In genomic region chr4:153884044-153884443, GRCm38 (mm10) we compare ENCODE assay signal across 30 mouse cellular contexts.
A peak's percentile ranks its signal among the peaks of the same experiment; 100 is the strongest.
DNase-seq lines count a peak whose midpoint lies in the region; ATAC-seq and TF ChIP-seq lines count a peak whose summit lies in the region.
"Had no signal": no experiment of that assay in that cellular context is flagged by ENCODE, and none has a peak within 500 bp of the region (broad histone marks: within the 10 kb centered on the region; RNA-seq: fewer than 3 reads in every experiment).

No protein-coding gene starts in this region.

- TF ChIP-seq EP300 in MEL (IDR thresholded peaks at IDR 0.05; ENCODE audit: low read depth in 1 of 2, low read length in 2 of 2), result no peak

- no peak overlapping the region for H3K4me3 ChIP-seq in intestine, postnatal 0 days (ENCODE audit: low read depth, low read length)
- no peak overlapping the region for H3K4me3 ChIP-seq in intestine, embryonic 15.5 days (replicated peaks)
- no peak overlapping the region for H3K4me3 ChIP-seq in midbrain, postnatal 0 days (ENCODE audit: low read depth, low read length)
- no peak overlapping the region for H3K4me3 ChIP-seq in midbrain, embryonic 11.5 days (ENCODE audit: low read depth, low read length)
- H3K4me3 ChIP-seq in MEL (ENCODE audit: control insufficient read depth in 1 of 2, insufficient read depth in 1 of 2, low read depth in 2 of 2, low read length in 2 of 2), result no peak overlapping the region
- H3K4me3 ChIP-seq in liver, embryonic 12.5 days, result no peak overlapping the region
- H3K4me3 ChIP-seq: erythroblast, embryonic 14.5 days; heart, embryonic 10.5 days; heart, embryonic 15.5 days; limb, embryonic 12.5 days; midbrain, embryonic 10.5 days; myocyte; neural tube, embryonic 12.5 days; stomach, embryonic 15.5 days had no signal

- no peak for ATAC-seq in intestine, postnatal 0 days
- no peak for ATAC-seq in intestine, embryonic 15.5 days
- ATAC-seq in midbrain, postnatal 0 days (ENCODE audit: low FRiP score), result no peak
- no peak for ATAC-seq in midbrain, embryonic 11.5 days (ENCODE audit: low FRiP score)
- no peak for ATAC-seq in liver, embryonic 12.5 days
- ATAC-seq: inflammation-experienced regulatory T-cells, adult 6 months; liver, postnatal 0 days; lung, postnatal 0 days; midbrain, embryonic 16.5 days had no signal

- H3K9ac ChIP-seq in intestine, postnatal 0 days (ENCODE audit: low read depth, low read length), result no peak overlapping the region
- H3K9ac ChIP-seq in intestine, embryonic 15.5 days, result no peak overlapping the region
- H3K9ac ChIP-seq in midbrain, postnatal 0 days (replicated peaks; ENCODE audit: low read length, poor library complexity, severe bottlenecking), result no peak overlapping the region
- no peak overlapping the region for H3K9ac ChIP-seq in midbrain, embryonic 11.5 days (ENCODE audit: low read length)
- no peak overlapping the region for H3K9ac ChIP-seq in MEL (ENCODE audit: control insufficient read depth, low read depth, low read length, poor library complexity, severe bottlenecking)
- H3K9ac ChIP-seq in liver, embryonic 12.5 days, result no peak overlapping the region
- H3K9ac ChIP-seq: heart, embryonic 15.5 days; hindbrain, embryonic 14.5 days; limb, embryonic 12.5 days; liver, postnatal 0 days; neural tube, embryonic 12.5 days; stomach, embryonic 15.5 days had no signal

- TF ChIP-seq RAD21 in MEL (IDR thresholded peaks at IDR 0.05; ENCODE audit: low read depth, low read length), result no peak

- H3K9me3 ChIP-seq in intestine, postnatal 0 days (ENCODE audit: control insufficient read depth), result no peaks in the 10 kb centered on the region
- no peaks in the 10 kb centered on the region for H3K9me3 ChIP-seq in intestine, embryonic 15.5 days
- no peaks in the 10 kb centered on the region for H3K9me3 ChIP-seq in midbrain, postnatal 0 days (ENCODE audit: low read length)
- no peaks in the 10 kb centered on the region for H3K9me3 ChIP-seq in midbrain, embryonic 11.5 days (ENCODE audit: control insufficient read depth, low read length)
- no peaks in the 10 kb centered on the region for H3K9me3 ChIP-seq in MEL (replicated peaks; ENCODE audit: insufficient read depth, low read length)
- H3K9me3 ChIP-seq in liver, embryonic 12.5 days (replicated peaks), result no peaks in the 10 kb centered on the region
- H3K9me3 ChIP-seq: heart, embryonic 10.5 days; heart, embryonic 15.5 days; limb, embryonic 12.5 days; midbrain, embryonic 10.5 days; neural tube, embryonic 12.5 days; stomach, embryonic 15.5 days had no signal

- H3K27me3 ChIP-seq in intestine, postnatal 0 days (replicated peaks; ENCODE audit: control insufficient read depth, insufficient read depth, low read length), result no peaks in the 10 kb centered on the region
- H3K27me3 ChIP-seq in intestine, embryonic 15.5 days (replicated peaks), result no peaks in the 10 kb centered on the region
- no peaks in the 10 kb centered on the region for H3K27me3 ChIP-seq in midbrain, postnatal 0 days (ENCODE audit: insufficient read depth, low read length)
- no peaks in the 10 kb centered on the region for H3K27me3 ChIP-seq in midbrain, embryonic 11.5 days (ENCODE audit: control insufficient read depth, insufficient read depth, low read length)
- no peaks in the 10 kb centered on the region for H3K27me3 ChIP-seq in MEL (ENCODE audit: control insufficient read depth in 1 of 2, insufficient read depth in 2 of 2, low read length in 2 of 2)
- no peaks in the 10 kb centered on the region for H3K27me3 ChIP-seq in liver, embryonic 12.5 days (replicated peaks)
- H3K27me3 ChIP-seq: CH12.LX; heart, embryonic 15.5 days; neural tube, embryonic 12.5 days; stomach, embryonic 15.5 days had no signal

- no peaks in the 10 kb centered on the region for H3K36me3 ChIP-seq in intestine, postnatal 0 days (ENCODE audit: control insufficient read depth, insufficient read depth)
- no peaks in the 10 kb centered on the region for H3K36me3 ChIP-seq in intestine, embryonic 15.5 days
- no peaks in the 10 kb centered on the region for H3K36me3 ChIP-seq in midbrain, postnatal 0 days (ENCODE audit: insufficient read depth, low read length)
- H3K36me3 ChIP-seq in midbrain, embryonic 11.5 days (ENCODE audit: control insufficient read depth, insufficient read depth, low read length), result no peaks in the 10 kb centered on the region
- H3K36me3 ChIP-seq in MEL (ENCODE audit: control insufficient read depth in 1 of 2, insufficient read depth in 2 of 2, low read length in 2 of 2), result no peaks in the 10 kb centered on the region
- no peaks in the 10 kb centered on the region for H3K36me3 ChIP-seq in liver, embryonic 12.5 days
- H3K36me3 ChIP-seq: heart, embryonic 10.5 days; heart, embryonic 15.5 days; limb, embryonic 12.5 days; midbrain, embryonic 10.5 days; neural tube, embryonic 12.5 days; stomach, embryonic 15.5 days had no signal

- no peak for TF ChIP-seq POLR2A in MEL (IDR thresholded peaks at IDR 0.05; ENCODE audit: control insufficient read depth in 1 of 2, insufficient read depth in 1 of 2, low read depth in 1 of 2, low read length in 2 of 2, poor library complexity in 1 of 2)

- H3K4me1 ChIP-seq in intestine, postnatal 0 days (replicated peaks; ENCODE audit: control insufficient read depth, insufficient read depth, low read length), result no peaks in the 10 kb centered on the region
- no peaks in the 10 kb centered on the region for H3K4me1 ChIP-seq in intestine, embryonic 15.5 days (replicated peaks)
- no peaks in the 10 kb centered on the region for H3K4me1 ChIP-seq in midbrain, postnatal 0 days (ENCODE audit: insufficient read depth, low read length)
- H3K4me1 ChIP-seq in midbrain, embryonic 11.5 days (ENCODE audit: control insufficient read depth, insufficient read depth, low read length), result no peaks in the 10 kb centered on the region
- H3K4me1 ChIP-seq in MEL (ENCODE audit: control insufficient read depth in 1 of 2, insufficient read depth in 2 of 2, low read length in 2 of 2), result no peaks in the 10 kb centered on the region
- H3K4me1 ChIP-seq in liver, embryonic 12.5 days, result no peaks in the 10 kb centered on the region
- H3K4me1 ChIP-seq: heart, embryonic 10.5 days; heart, embryonic 15.5 days; limb, embryonic 12.5 days; midbrain, embryonic 10.5 days; neural tube, embryonic 12.5 days; stomach, embryonic 15.5 days had no signal

- H3K79me2 ChIP-seq in MEL (ENCODE audit: control insufficient read depth, insufficient read depth, low read length, poor library complexity), result no peaks in the 10 kb centered on the region

- peak; percentile 11; the same call in 1 of the 2 replicates for TF ChIP-seq CTCF in intestine, postnatal 0 days (IDR thresholded peaks at IDR 0.05; ENCODE audit: low read depth)
- TF ChIP-seq CTCF in midbrain, postnatal 0 days (IDR thresholded peaks at IDR 0.05), result peak; percentile 37
- TF ChIP-seq CTCF in MEL (IDR thresholded peaks at IDR 0.05 in 2 of 3, conservative IDR thresholded peaks at IDR 0.05 in 1 of 3; ENCODE audit: control insufficient read depth in 1 of 3, insufficient read depth in 1 of 3, low read depth in 2 of 3, low read length in 3 of 3, poor library complexity in 1 of 3, severe bottlenecking in 1 of 3), result no peak

- no peak overlapping the region for H3K4me2 ChIP-seq in intestine, postnatal 0 days (replicated peaks; ENCODE audit: low read depth)
- no peak overlapping the region for H3K4me2 ChIP-seq in intestine, embryonic 15.5 days (replicated peaks)
- no peak overlapping the region for H3K4me2 ChIP-seq in midbrain, postnatal 0 days (ENCODE audit: low read depth, low read length, poor library complexity, severe bottlenecking)
- no peak overlapping the region for H3K4me2 ChIP-seq in midbrain, embryonic 11.5 days
- H3K4me2 ChIP-seq in liver, embryonic 12.5 days, result no peak overlapping the region
- H3K4me2 ChIP-seq: heart, embryonic 15.5 days; hindbrain, embryonic 14.5 days; limb, embryonic 12.5 days; neural tube, embryonic 12.5 days; stomach, embryonic 15.5 days had no signal

- peak; percentile 30 for DNase-seq in midbrain, postnatal 0 days (ENCODE audit: low spot score)
- no peak for DNase-seq in midbrain, embryonic 11.5 days (ENCODE audit: low spot score, missing footprints)
- DNase-seq in MEL (ENCODE audit: low read depth, low spot score), result peak; percentile 17
- DNase-seq in retina, postnatal 1 day, result peak; percentile 56
- no peak for DNase-seq in heart, adult 18-20 months
- DNase-seq: adrenal gland, postnatal 14 days; cerebellum, adult 11-12 months; cerebellum, adult 9-11 months; gastrocnemius, postnatal 10 days; heart, postnatal 36 days; kidney, adult 2 months; kidney, postnatal 4 days; liver, postnatal 0 days; right cerebral cortex, postnatal 14 days had no signal

- H3K27ac ChIP-seq in intestine, postnatal 0 days (ENCODE audit: low read depth, low read length), result no peak overlapping the region
- H3K27ac ChIP-seq in intestine, embryonic 15.5 days, result no peak overlapping the region
- H3K27ac ChIP-seq in midbrain, postnatal 0 days (ENCODE audit: low read depth, low read length), result no peak overlapping the region
- H3K27ac ChIP-seq in midbrain, embryonic 11.5 days (ENCODE audit: low read depth, low read length), result no peak overlapping the region
- H3K27ac ChIP-seq in MEL (ENCODE audit: control insufficient read depth, low read depth, low read length), result no peak overlapping the region
- H3K27ac ChIP-seq in liver, embryonic 12.5 days, result no peak overlapping the region
- H3K27ac ChIP-seq: heart, embryonic 10.5 days; heart, embryonic 15.5 days; hindbrain, embryonic 14.5 days; limb, embryonic 12.5 days; midbrain, embryonic 10.5 days; neural tube, embryonic 12.5 days; stomach, embryonic 15.5 days had no signal

TF ChIP-seq in MEL, 35 proteins besides CTCF, POLR2A, EP300 and RAD21 (continues in another document):
- no peak for TF ChIP-seq ZMIZ1 (IDR thresholded peaks at IDR 0.05; ENCODE audit: low read depth, low read length)
- TF ChIP-seq POLR2AphosphoS2 (IDR thresholded peaks at IDR 0.05; ENCODE audit: low read length), result no peak
- no peak for TF ChIP-seq KAT2A (conservative IDR thresholded peaks at IDR 0.05; ENCODE audit: low read depth, low read length)
- TF ChIP-seq ZC3H11A (IDR thresholded peaks at IDR 0.05; ENCODE audit: low read depth, low read length), result no peak
- TF ChIP-seq SIN3A (IDR thresholded peaks at IDR 0.05; ENCODE audit: low read length), result no peak
- TF ChIP-seq TCF12 (IDR thresholded peaks at IDR 0.05; ENCODE audit: low read depth, low read length), result no peak
- TF ChIP-seq MAZ (IDR thresholded peaks at IDR 0.05; ENCODE audit: low read depth, low read length), result no peak
- TF ChIP-seq MXI1 (IDR thresholded peaks at IDR 0.05; ENCODE audit: low read depth, low read length), result no peak
- TF ChIP-seq JUND (IDR thresholded peaks at IDR 0.05; ENCODE audit: low read depth, low read length), result no peak
- no peak for TF ChIP-seq MAFK (IDR thresholded peaks at IDR 0.05; ENCODE audit: borderline replicate concordance, low read depth, low read length)
- no peak for TF ChIP-seq TAL1 (IDR thresholded peaks at IDR 0.05; ENCODE audit: low read length)
- TF ChIP-seq ZKSCAN1 (IDR thresholded peaks at IDR 0.05; ENCODE audit: low read depth, low read length), result no peak
- no peak for TF ChIP-seq NRF1 (IDR thresholded peaks at IDR 0.05; ENCODE audit: insufficient read depth, low read depth, low read length, poor library complexity, severe bottlenecking)
- no peak for TF ChIP-seq GATA1 (IDR thresholded peaks at IDR 0.05; ENCODE audit: low read depth, low read length)
- no peak for TF ChIP-seq UBTF (IDR thresholded peaks at IDR 0.05; ENCODE audit: borderline replicate concordance, insufficient read depth, low read depth, low read length)

Comparison
In these comparisons a context has a peak if more than half of its experiments do, and no peak if none do; other contexts are left out.
1. DNase-seq: peak in midbrain, postnatal 0 days (single experiment), MEL (single experiment) and retina, postnatal 1 day (single experiment); none in midbrain, embryonic 11.5 days (single experiment) and heart, adult 18-20 months (0 of 2).
2. CTCF ChIP-seq: peak in intestine, postnatal 0 days (single experiment) and midbrain, postnatal 0 days (single experiment); none in MEL (0 of 3).